Mouse (Mus musculus) small intestine, adult 2 months (tissue): ENCODE results near the gene Plgrkt.

Source experiments
- CTCF ChIP-seq: fragments of 200-500 bp; IDR thresholded peaks from 2 replicates; pipeline ENCODE4 v1.5.1; 2012; ENCODE audit warnings: low read depth, mild to moderate bottlenecking, control low read depth, inconsistent platforms, low read length, moderate library complexity, mixed read lengths; ENCODE audit not compliant: insufficient replicate concordance, insufficient read length; ENCODE audit errors: extremely low read depth
- POLR2A ChIP-seq: fragments of 200-500 bp; IDR thresholded peaks from 2 replicates; pipeline ENCODE4 v1.6.1; 2012; ENCODE audit warnings: low read depth, mild to moderate bottlenecking, control low read depth, inconsistent platforms, low read length, moderate library complexity

DNA sequence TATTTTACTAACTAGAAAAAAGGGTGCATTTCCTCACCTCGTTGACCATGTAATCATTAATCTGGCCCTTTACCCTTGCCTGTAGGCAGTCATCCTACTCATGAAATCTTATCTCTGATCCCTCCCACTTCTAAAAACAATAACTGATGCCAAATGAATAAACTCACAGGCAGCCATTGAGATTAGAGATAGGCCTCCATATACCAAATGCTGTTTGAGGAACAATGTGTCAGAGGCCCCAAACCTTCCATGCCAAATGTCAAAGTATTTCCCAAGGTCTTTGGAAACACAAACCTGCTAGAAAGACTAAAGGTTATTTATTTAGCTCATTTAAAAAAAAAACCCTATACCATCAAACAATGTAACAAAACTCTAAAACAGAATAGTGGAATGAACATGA lies 29.2 kb upstream of the Plgrkt start:
- TF ChIP-seq POLR2A (no peak), CTCF (no peak)
